Mouse (Mus musculus) kidney, postnatal 0 days (tissue): Measurements from ENCODE around the gene Lpgat1. TPM values are rescaled to one million over a fixed set of nuclear protein-coding genes. Genes with fewer than 3 reads are reported as not detected.

Source experiments
- ATAC-seq: fragments of 200-750 bp; cut with Nextera tagmentation; replicated peaks from 2 replicates; pipeline ENCODE4 v1.8.0; 2017; ENCODE audit warnings: low read depth, moderate number of reproducible peaks, moderate TSS enrichment, moderate library complexity; ENCODE audit not compliant: low FRiP score
- DNase-seq: peaks from one replicate; pipeline ENCODE4 v3.0.0-alpha.2; 2016; ENCODE audit warnings: low spot score
- H3K27ac ChIP-seq: fragments of 300-500 bp; sonication (generic); 2 replicates; pipeline ENCODE4 v1.5.1; 2014; ENCODE audit warnings: mild to moderate bottlenecking
- H3K27me3 ChIP-seq: fragments of 300-500 bp; sonication (generic); 2 replicates; pipeline ENCODE4 v1.6.1; 2014; ENCODE audit warnings: low read length, mixed read lengths; ENCODE audit not compliant: insufficient read depth
- H3K36me3 ChIP-seq: fragments of 300-500 bp; sonication (generic); 2 replicates; pipeline ENCODE4 v1.6.1; 2014; ENCODE audit warnings: low read length, mixed read lengths; ENCODE audit not compliant: insufficient read depth
- H3K4me1 ChIP-seq: fragments of 300-500 bp; sonication (generic); replicated peaks from 2 replicates; pipeline ENCODE4 v1.6.1; 2014; ENCODE audit warnings: antibody characterized with exemption, low read length, mixed read lengths; ENCODE audit not compliant: insufficient read depth
- H3K4me2 ChIP-seq: fragments of 300-500 bp; sonication (generic); 2 replicates; pipeline ENCODE4 v1.6.1; 2014; ENCODE audit warnings: mild to moderate bottlenecking, low read length, moderate library complexity, mixed read lengths
- H3K4me3 ChIP-seq: fragments of 300-500 bp; sonication (generic); replicated peaks from 2 replicates; pipeline ENCODE4 v1.5.1; 2014; ENCODE audit warnings: low read depth, low read length
- H3K9ac ChIP-seq: fragments of 300-500 bp; sonication (generic); 2 replicates; pipeline ENCODE4 v1.6.1; 2014; ENCODE audit warnings: low read depth, low read length
- H3K9me3 ChIP-seq: fragments of 300-500 bp; sonication (generic); replicated peaks from 2 replicates; pipeline ENCODE4 v1.6.1; 2016; ENCODE audit warnings: low read length, inconsistent platforms, mixed read lengths
- CTCF ChIP-seq: IDR thresholded peaks from 2 replicates; pipeline ENCODE4 v1.5.1; 2016; ENCODE audit warnings: antibody characterized with exemption, low read depth, mild to moderate bottlenecking, moderate library complexity
- WGBS: fragments of 180-500 bp; shearing (Covaris S2); extraction: QIAGEN DNeasy Blood & Tissue Kit; methylation state at CpG from one replicate; pipeline ENCODE4 v1.1.7; 2014; 5-methylcytosine and 5-hydroxymethylcytosine counted together
- polyA plus RNA-seq: library from polyadenylated mRNA; unstranded; fragments of >200 nt; fragmentation: Nextera tagmentation; extraction: Ambion mirVana; gene quantifications from 2 replicates; pipeline ENCODE4 v1.2.1, GENCODE M21; 2015

The Lpgat1 gene
- polyA plus RNA-seq, 1 experiment from 2014 or later = 37.1 TPM

DNA sequence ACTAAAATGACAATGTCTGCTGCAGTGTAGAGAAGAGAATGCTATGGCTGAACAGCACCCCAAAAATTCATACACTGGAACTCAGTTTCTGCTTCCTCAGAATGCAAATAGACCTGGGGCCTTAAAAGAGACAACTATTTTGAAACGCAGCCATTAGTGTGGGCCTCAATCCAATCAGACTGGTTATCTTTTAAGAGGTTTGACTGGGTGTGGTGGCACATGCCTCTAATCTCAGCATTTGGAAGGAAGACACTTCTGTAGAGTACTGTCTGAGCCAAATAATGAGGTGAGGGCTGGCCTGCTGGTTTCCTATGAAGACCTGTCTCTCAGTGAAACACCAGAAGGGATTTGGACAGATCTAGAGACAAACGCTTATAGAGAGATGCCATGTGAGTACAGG, 2.5 kb upstream of the Lpgat1 start:
- WGBS = 87% methylated on average over 2 of the region's 2 CpGs

DNA sequence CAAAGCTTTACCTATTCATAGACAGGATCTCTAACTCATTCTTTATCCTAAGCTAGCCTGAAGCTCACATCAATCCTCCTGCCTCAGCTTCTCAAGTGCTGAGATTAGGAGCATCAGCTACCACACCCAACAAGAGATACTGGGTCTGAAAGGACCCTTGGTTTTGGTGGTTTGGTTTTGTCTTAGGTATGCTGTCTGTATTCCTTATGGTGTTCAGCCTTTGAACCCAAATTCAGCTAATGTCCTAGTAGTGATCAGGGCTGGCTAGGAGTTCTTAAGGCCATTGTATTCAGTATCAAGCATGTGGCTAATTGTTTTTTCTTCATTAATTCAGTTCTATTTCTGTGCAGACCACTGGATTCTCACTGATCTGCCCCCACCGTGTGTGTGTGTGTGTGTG, 493 bp upstream of the Lpgat1 start:
- H3K36me3 ChIP-seq = no peaks in the 10 kb centered on the region; the same call in 1 of the 2 replicates
- H3K9ac ChIP-seq = peak overlapping the region; percentile 83
- peak; percentile 32 for DNase-seq
- peak overlapping the region; percentile 96 for H3K27ac ChIP-seq
- peak overlapping the region; percentile 97 for H3K4me2 ChIP-seq
- H3K27me3 ChIP-seq = no peaks in the 10 kb centered on the region
- no peaks in the 10 kb centered on the region for H3K9me3 ChIP-seq
- 0 out of 2 replicates have a peak, but pooled peaks cover 3% of the 10 kb centered on the region for H3K4me1 ChIP-seq
- no peak for TF ChIP-seq CTCF
- WGBS = 0% methylated on average over 1 of the region's 1 CpGs
- no peak for ATAC-seq
- H3K4me3 ChIP-seq = peak overlapping the region; percentile 95

More for the DNA sequence above, 2.5 kb upstream of the Lpgat1 start:
- H3K4me1 ChIP-seq = 0 out of 2 replicates have a peak, but pooled peaks cover 3% of the 10 kb centered on the region
- no peaks in the 10 kb centered on the region for H3K9me3 ChIP-seq
- H3K4me3 ChIP-seq = no peak overlapping the region
- no peak for ATAC-seq
- H3K27me3 ChIP-seq = no peaks in the 10 kb centered on the region
- no peak overlapping the region for H3K4me2 ChIP-seq
- H3K9ac ChIP-seq = no peak overlapping the region
- no peak for TF ChIP-seq CTCF
- no peak overlapping the region for H3K27ac ChIP-seq
- DNase-seq = no peak
- H3K36me3 ChIP-seq = no peaks in the 10 kb centered on the region

DNA sequence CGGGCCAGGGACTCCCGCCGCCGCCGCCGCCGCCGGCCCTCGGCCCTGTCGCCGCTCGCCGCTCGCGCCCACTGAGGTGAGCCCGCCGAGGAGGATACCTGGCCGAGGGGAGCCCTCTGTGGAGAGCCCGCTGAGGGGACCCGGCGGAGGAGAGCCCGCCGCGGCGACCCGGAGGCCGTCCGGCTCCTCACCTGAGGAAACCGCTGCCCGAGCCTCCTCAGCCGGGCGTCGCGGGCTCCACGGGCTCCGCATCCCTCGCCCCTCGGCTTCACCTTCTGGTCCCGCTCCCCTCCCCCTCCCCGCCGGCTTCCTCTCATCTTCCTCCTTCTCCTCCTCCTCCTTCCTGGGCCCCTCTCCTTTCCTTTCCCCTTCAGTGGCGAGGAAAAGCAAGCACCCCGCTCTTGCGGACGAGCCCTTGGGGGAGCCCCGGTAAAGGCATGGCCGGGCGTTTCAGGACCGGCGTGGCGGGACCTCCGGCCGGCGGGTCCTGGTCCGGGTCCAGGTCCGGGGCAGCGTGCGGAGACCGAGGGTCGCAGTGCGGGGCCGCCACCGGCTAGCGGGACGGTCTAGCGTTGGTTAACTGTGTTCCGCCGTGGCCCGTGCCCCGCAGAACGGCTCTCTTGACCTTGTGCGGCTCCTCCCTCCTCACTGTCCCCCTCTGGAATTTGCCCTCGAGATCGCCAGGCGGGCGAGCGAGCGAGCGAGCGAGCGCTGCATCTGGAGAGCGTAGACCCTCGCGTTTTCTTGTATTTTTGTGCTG, 1.1 kb downstream of the Lpgat1 start:
- H3K4me2 ChIP-seq = peak overlapping the region; percentile 97
- H3K27ac ChIP-seq = peak overlapping the region; percentile 96
- H3K9ac ChIP-seq = peak overlapping the region; percentile 83
- H3K4me1 ChIP-seq = 0 out of 2 replicates have a peak, but pooled peaks cover 3% of the 10 kb centered on the region
- peak overlapping the region; percentile 95 for H3K4me3 ChIP-seq
- no peaks in the 10 kb centered on the region for H3K9me3 ChIP-seq
- no peak for TF ChIP-seq CTCF
- peak; percentile 58 for ATAC-seq
- 3% methylated on average over 74 of the region's 84 CpGs for WGBS
- no peaks in the 10 kb centered on the region for H3K27me3 ChIP-seq
- H3K36me3 ChIP-seq = peaks cover 3% of the 10 kb centered on the region; the same call in 1 of the 2 replicates
- peak; percentile 74 for DNase-seq

DNA sequence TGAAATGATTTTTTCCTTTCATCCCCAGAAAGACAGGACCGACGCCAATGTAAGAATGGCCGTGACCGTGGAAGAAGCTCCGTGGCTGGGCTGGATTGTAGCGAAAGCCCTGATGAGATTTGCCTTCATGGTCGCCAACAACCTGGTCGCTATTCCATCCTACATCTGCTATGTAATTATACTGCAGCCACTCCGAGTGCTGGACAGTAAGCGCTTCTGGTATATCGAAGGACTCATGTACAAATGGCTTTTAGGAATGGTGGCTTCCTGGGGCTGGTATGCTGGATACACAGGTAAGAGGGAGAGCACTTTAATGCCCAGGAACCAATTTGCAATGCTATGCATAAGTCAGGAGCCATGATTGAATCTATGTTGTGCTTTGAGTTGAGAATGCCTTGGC, 1.7 kb downstream of the Lpgat1 start:
- ATAC-seq (no peak), DNase-seq (no peak)
- Histone ChIP-seq H3K4me1 (0 out of 2 replicates have a peak, but pooled peaks cover 3% of the 10 kb centered on the region), H3K27ac (peak overlapping the region; percentile 96; the same call in 1 of the 2 replicates), H3K9ac (peak overlapping the region; percentile 83), H3K36me3 (peaks cover 6% of the 10 kb centered on the region), H3K4me2 (peak overlapping the region; percentile 97), H3K9me3 (no peaks in the 10 kb centered on the region), H3K4me3 (peak overlapping the region; percentile 95), H3K27me3 (no peaks in the 10 kb centered on the region)
- no peak for TF ChIP-seq CTCF
- WGBS = 13% methylated on average over 11 of the region's 11 CpGs

DNA sequence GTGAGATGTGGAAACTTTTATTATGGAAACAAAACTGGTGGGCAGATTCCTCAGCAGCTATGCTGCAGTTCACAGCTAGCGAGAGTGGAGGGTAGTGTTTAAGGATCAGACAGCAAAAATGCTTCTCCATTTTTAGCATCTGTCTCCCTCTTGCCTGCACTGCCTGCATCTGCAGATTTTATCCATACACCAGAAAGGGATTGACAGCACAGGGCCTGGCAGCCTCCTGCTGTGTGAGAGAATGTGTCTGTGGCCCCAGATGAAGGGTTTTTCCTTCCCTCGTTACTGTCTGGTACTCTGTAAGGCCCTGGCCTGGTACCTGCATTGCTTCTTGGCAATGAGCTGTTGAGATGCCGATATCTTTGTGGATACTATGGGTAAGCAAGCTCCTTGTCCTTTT, 2.8 kb downstream of the Lpgat1 start:
- H3K4me3 ChIP-seq = no peak overlapping the region
- no peak overlapping the region for H3K9ac ChIP-seq
- no peak for TF ChIP-seq CTCF
- H3K27me3 ChIP-seq = no peaks in the 10 kb centered on the region
- no peak overlapping the region for H3K27ac ChIP-seq
- no peak for DNase-seq
- peaks cover 10% of the 10 kb centered on the region for H3K36me3 ChIP-seq
- H3K9me3 ChIP-seq = no peaks in the 10 kb centered on the region
- H3K4me2 ChIP-seq = no peak overlapping the region
- H3K4me1 ChIP-seq = 0 out of 2 replicates have a peak, but pooled peaks cover 3% of the 10 kb centered on the region
- ATAC-seq = no peak
- 86% methylated on average over 3 of the region's 3 CpGs for WGBS

DNA sequence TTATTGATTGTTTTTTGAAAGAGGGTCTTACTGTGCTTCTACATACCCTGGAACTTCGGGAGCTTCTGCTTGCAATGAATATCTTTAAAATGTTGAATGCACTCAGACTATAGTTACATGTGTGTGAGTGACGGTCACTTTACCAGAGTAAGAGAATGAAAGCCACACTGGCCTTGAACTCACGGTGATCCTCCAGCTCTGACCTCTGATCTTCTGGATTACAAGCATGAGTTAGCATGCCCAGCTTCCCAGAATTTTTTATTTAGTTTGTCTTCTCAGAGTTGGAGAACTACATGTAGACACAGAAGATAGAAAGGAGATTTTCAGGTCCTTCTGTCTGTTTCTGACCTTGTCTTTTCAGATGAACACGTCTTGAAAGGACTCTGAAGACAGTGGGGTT, 5.1 kb downstream of the Lpgat1 start:
- H3K4me3 ChIP-seq = no peak overlapping the region
- WGBS = 84% methylated on average over 4 of the region's 4 CpGs
- no peak overlapping the region for H3K27ac ChIP-seq
- ATAC-seq (no peak), DNase-seq (no peak)
- peaks cover 10% of the 10 kb centered on the region for H3K36me3 ChIP-seq
- TF ChIP-seq CTCF = no peak
- no peaks in the 10 kb centered on the region for H3K4me1 ChIP-seq
- H3K9ac ChIP-seq = no peak overlapping the region
- no peak overlapping the region for H3K4me2 ChIP-seq
- H3K9me3 ChIP-seq = no peaks in the 10 kb centered on the region
- no peaks in the 10 kb centered on the region for H3K27me3 ChIP-seq
